Mouse (Mus musculus) layer of hippocampus, adult 18-20 months (tissue): ENCODE results near the gene Lhx6. TPM values are rescaled to one million over a fixed set of nuclear protein-coding genes. Genes with fewer than 3 reads are reported as not detected.

ENCODE experiments used
- DNase-seq, 2 experiments: peaks; one replicate each; pipeline ENCODE4 v3.0.0; 2022; ENCODE audit warnings: low spot score in 2 of 2
- total RNA-seq, 2 experiments: library from RNA; stranded (reverse); gene quantifications; 2 replicates each; pipeline ENCODE4 v1.2.3; 2021

The Lhx6 gene
- total RNA-seq, 2 experiments from 2014 or later = 15.6 to 16.4 TPM

- DNase-seq = no peak
Observed at GRCm38 (mm10) chr2:36039297-36039985, 65.8 kb downstream of the Lhx6 start.

GRCm38 (mm10) chr2:36035413-36036081, 69.7 kb downstream of the Lhx6 start:
- DNase-seq = no peak

- DNase-seq = no peak
Observed at GRCm38 (mm10) chr2:36034898-36035297, 70.3 kb downstream of the Lhx6 start.

GRCm38 (mm10) chr2:36033966-36034365, 71.2 kb downstream of the Lhx6 start:
- no peak for DNase-seq

- no peak for DNase-seq
Observed at GRCm38 (mm10) chr2:36032884-36033283, 72.3 kb downstream of the Lhx6 start.

Other genes starting within 250 kb of the Lhx6 start
- gene Ttll11, start 125.5 kb downstream of the Lhx6 start, total RNA-seq = 10 to 100 TPM; 35.2 to 36.8 TPM
- 100 to 1,000 TPM; 193 to 203 TPM for gene Ndufa8, start 56.0 kb downstream of the Lhx6 start, total RNA-seq
- gene Morn5, start 56.0 kb downstream of the Lhx6 start, total RNA-seq = 1 to 10 TPM; 1.8 to 2.5 TPM
- 10 to 100 TPM; 17.0 to 20.2 TPM for gene Mrrf, start 31.0 kb upstream of the Lhx6 start, total RNA-seq
- gene Rbm18, start 31.4 kb upstream of the Lhx6 start, total RNA-seq = 10 to 100 TPM; 46.6 to 50.5 TPM
- gene Ptgs1, start 125.0 kb upstream of the Lhx6 start, total RNA-seq = 10 to 100 TPM; 17.9 to 18.0 TPM